Mouse (Mus musculus): ENCODE results near the gene Tmbim7. TPM values are rescaled to one million over a fixed set of nuclear protein-coding genes. Genes with fewer than 3 reads are reported as not detected.

Tmbim7 gene
- not detected for polyA plus RNA-seq (2014; fragmentation: Illumina TruSeq; extraction: RNeasy Lipid Tissue Mini Kit (QIAGEN cat#74804); ENCODE audit: low replicate concordance)

GRCm38 (mm10) chr5:3650881-3651280, at the start of gene Tmbim7:
Gene Tmbim7, plus strand, starts transcription at chr5:3651181.

GRCm38 (mm10) chr5:3657085-3657484, 6.1 kb downstream of the Tmbim7 start, which contains the start of gene Gatad1:
Gene Gatad1, minus strand, starts transcription at chr5:3657185.

Other genes with a start within 250 kb of the Tmbim7 start
- 42.9 TPM for gene Fam133b, start 107.3 kb upstream of the Tmbim7 start, polyA plus RNA-seq (2014; fragmentation: Illumina TruSeq; extraction: RNeasy Lipid Tissue Mini Kit (QIAGEN cat#74804); ENCODE audit: low replicate concordance)
- gene 1700109H08Rik, start 79.6 kb upstream of the Tmbim7 start, polyA plus RNA-seq (2014; fragmentation: Illumina TruSeq; extraction: RNeasy Lipid Tissue Mini Kit (QIAGEN cat#74804); ENCODE audit: low replicate concordance): 6.5 TPM
- 34.7 TPM for gene Pex1, start 55.1 kb upstream of the Tmbim7 start, polyA plus RNA-seq (2014; fragmentation: Illumina TruSeq; extraction: RNeasy Lipid Tissue Mini Kit (QIAGEN cat#74804); ENCODE audit: low replicate concordance)
- gene Rbm48, start 54.6 kb upstream of the Tmbim7 start, polyA plus RNA-seq (2014; fragmentation: Illumina TruSeq; extraction: RNeasy Lipid Tissue Mini Kit (QIAGEN cat#74804); ENCODE audit: low replicate concordance): 14.7 TPM
- gene Gatad1, start 6.0 kb downstream of the Tmbim7 start, polyA plus RNA-seq (2014; fragmentation: Illumina TruSeq; extraction: RNeasy Lipid Tissue Mini Kit (QIAGEN cat#74804); ENCODE audit: low replicate concordance): 108 TPM
- 59.3 TPM for gene Ankib1, start 151.7 kb downstream of the Tmbim7 start, polyA plus RNA-seq (2014; fragmentation: Illumina TruSeq; extraction: RNeasy Lipid Tissue Mini Kit (QIAGEN cat#74804); ENCODE audit: low replicate concordance)
- 89.4 TPM for gene Krit1, start 152.0 kb downstream of the Tmbim7 start, polyA plus RNA-seq (2014; fragmentation: Illumina TruSeq; extraction: RNeasy Lipid Tissue Mini Kit (QIAGEN cat#74804); ENCODE audit: low replicate concordance)
- gene Lrrd1, start 194.0 kb downstream of the Tmbim7 start, polyA plus RNA-seq (2014; fragmentation: Illumina TruSeq; extraction: RNeasy Lipid Tissue Mini Kit (QIAGEN cat#74804); ENCODE audit: low replicate concordance): not detected
- gene Mterf1a, start 242.8 kb downstream of the Tmbim7 start, polyA plus RNA-seq (2014; fragmentation: Illumina TruSeq; extraction: RNeasy Lipid Tissue Mini Kit (QIAGEN cat#74804); ENCODE audit: low replicate concordance): 17.7 TPM